51 mouse cellular contexts compared by ENCODE assay signal in the genomic region with DNA sequence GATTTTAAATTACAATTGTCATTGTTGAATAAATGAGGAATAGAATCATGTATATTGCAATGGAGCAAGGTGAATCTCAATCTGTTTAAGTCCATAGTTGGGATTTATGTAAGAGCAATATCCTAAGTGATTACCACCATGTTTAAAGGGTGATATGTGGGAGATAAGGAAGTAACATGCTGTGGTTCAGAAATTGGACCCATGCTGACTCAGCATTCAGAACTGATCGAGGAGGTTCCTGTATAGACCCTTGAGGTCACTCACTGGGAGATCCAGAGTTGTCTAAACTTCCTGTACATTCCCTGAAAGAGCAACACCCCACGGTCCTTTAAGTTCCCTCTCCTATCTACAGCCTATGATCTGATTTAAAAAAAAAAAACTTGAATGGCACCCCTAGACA. TPM values are rescaled to one million over a fixed set of nuclear protein-coding genes. Genes with fewer than 3 reads are reported as not detected.
"Had no signal": no experiment of that assay in that cellular context is flagged by ENCODE, and none has a peak within 500 bp of the region (broad histone marks: within the 10 kb centered on the region; RNA-seq: fewer than 3 reads in every experiment).

No protein-coding gene starts in this region.

- H3K4me3 ChIP-seq: heart, embryonic 10.5 days; heart, embryonic 12.5 days; heart, embryonic 13.5 days; heart, embryonic 15.5 days; hindbrain, embryonic 10.5 days; hindbrain, embryonic 12.5 days; hindbrain, embryonic 13.5 days; hindbrain, embryonic 15.5 days; intestine, embryonic 15.5 days; kidney, embryonic 15.5 days; layer of hippocampus, adult 2 months had no signal

- H3K9me3 ChIP-seq: heart, embryonic 10.5 days; heart, embryonic 13.5 days; heart, embryonic 15.5 days; hindbrain, embryonic 10.5 days; hindbrain, embryonic 12.5 days; hindbrain, embryonic 13.5 days; hindbrain, embryonic 15.5 days; intestine, embryonic 15.5 days; kidney, embryonic 15.5 days had no signal

- H3K4me1 ChIP-seq: heart, embryonic 10.5 days; heart, embryonic 12.5 days; heart, embryonic 13.5 days; heart, embryonic 15.5 days; hindbrain, embryonic 10.5 days; hindbrain, embryonic 12.5 days; hindbrain, embryonic 13.5 days; hindbrain, embryonic 15.5 days; intestine, embryonic 15.5 days; kidney, embryonic 15.5 days had no signal

- DNase-seq: heart, postnatal 10 days; heart, postnatal 14 days; heart, postnatal 36 days; heart, postnatal 4 days; kidney, adult 11 months; kidney, adult 18-20 months; kidney, adult 2 months; kidney, adult 8-10 months; kidney, adult 9 months; kidney, postnatal 10 days; kidney, postnatal 14 days; kidney, postnatal 25 days; kidney, postnatal 36 days; kidney, postnatal 4 days; layer of hippocampus, adult 9-11 months; layer of hippocampus, postnatal 36 days had no signal

- H3K27ac ChIP-seq: heart, embryonic 10.5 days; heart, embryonic 13.5 days; heart, embryonic 15.5 days; hindbrain, embryonic 10.5 days; hindbrain, embryonic 12.5 days; hindbrain, embryonic 13.5 days; hindbrain, embryonic 14.5 days; hindbrain, embryonic 15.5 days; hindbrain, postnatal 0 days; intestine, embryonic 15.5 days; kidney, embryonic 15.5 days; kidney, postnatal 0 days; layer of hippocampus, adult 2 months had no signal

- H3K27me3 ChIP-seq: heart, embryonic 12.5 days; heart, embryonic 13.5 days; heart, embryonic 15.5 days; hindbrain, embryonic 12.5 days; hindbrain, embryonic 13.5 days; hindbrain, embryonic 15.5 days; intestine, embryonic 15.5 days; kidney, embryonic 15.5 days had no signal

- H3K9ac ChIP-seq: heart, embryonic 12.5 days; heart, embryonic 13.5 days; heart, embryonic 15.5 days; hindbrain, embryonic 12.5 days; hindbrain, embryonic 13.5 days; hindbrain, embryonic 14.5 days; hindbrain, embryonic 15.5 days; intestine, embryonic 15.5 days; kidney, embryonic 15.5 days had no signal

- H3K4me2 ChIP-seq: heart, embryonic 11.5 days; heart, embryonic 12.5 days; heart, embryonic 13.5 days; heart, embryonic 15.5 days; hindbrain, embryonic 12.5 days; hindbrain, embryonic 13.5 days; hindbrain, embryonic 14.5 days; hindbrain, embryonic 15.5 days; intestine, embryonic 15.5 days; kidney, embryonic 15.5 days had no signal

- H3K36me3 ChIP-seq: heart, embryonic 10.5 days; heart, embryonic 12.5 days; heart, embryonic 13.5 days; heart, embryonic 15.5 days; hindbrain, embryonic 10.5 days; hindbrain, embryonic 12.5 days; hindbrain, embryonic 13.5 days; hindbrain, embryonic 15.5 days; intestine, embryonic 15.5 days; kidney, embryonic 15.5 days had no signal

RNA-seq across cellular contexts. Expression of gene Vmn1r197, which starts 8.9 kb away (rescaled TPM):
- total RNA-seq: heart, postnatal 10 days; heart, postnatal 14 days; heart, postnatal 25 days; heart, postnatal 36 days; heart, postnatal 4 days; hematopoietic stem cell, adult 5-6 weeks; hindbrain, postnatal 0 days; layer of hippocampus, adult 18-20 months; layer of hippocampus, adult 2 months; layer of hippocampus, adult 8-10 months; layer of hippocampus, postnatal 10 days; layer of hippocampus, postnatal 14 days; layer of hippocampus, postnatal 25 days; layer of hippocampus, postnatal 36 days; left cerebral cortex, adult 18-20 months had no signal
- polyA plus RNA-seq: heart, embryonic 10.5 days; heart, embryonic 11.5 days; heart, embryonic 12.5 days; heart, embryonic 13.5 days; heart, embryonic 14.5 days; heart, embryonic 15.5 days; heart, embryonic 16.5 days; heart, postnatal 0 days; hindbrain, embryonic 10.5 days; hindbrain, embryonic 11.5 days; hindbrain, embryonic 12.5 days; hindbrain, embryonic 13.5 days; hindbrain, embryonic 14.5 days; hindbrain, embryonic 15.5 days; hindbrain, embryonic 16.5 days; hindbrain, postnatal 0 days; intestine, embryonic 14.5 days; intestine, embryonic 15.5 days; intestine, embryonic 16.5 days; intestine, postnatal 0 days; kidney, adult 2 months; kidney, embryonic 14.5 days; kidney, embryonic 15.5 days; kidney, embryonic 16.5 days; kidney, postnatal 0 days; large intestine, adult 2 months had no signal

RNA-seq across cellular contexts. Expression of gene Vmn1r198, which starts 16.9 kb away (rescaled TPM):
- total RNA-seq: heart, postnatal 10 days; heart, postnatal 14 days; heart, postnatal 25 days; heart, postnatal 36 days; heart, postnatal 4 days; hematopoietic stem cell, adult 5-6 weeks; hindbrain, postnatal 0 days; layer of hippocampus, adult 18-20 months; layer of hippocampus, adult 2 months; layer of hippocampus, adult 8-10 months; layer of hippocampus, postnatal 10 days; layer of hippocampus, postnatal 14 days; layer of hippocampus, postnatal 25 days; layer of hippocampus, postnatal 36 days; left cerebral cortex, adult 18-20 months had no signal
- polyA plus RNA-seq: heart, embryonic 10.5 days; heart, embryonic 11.5 days; heart, embryonic 12.5 days; heart, embryonic 13.5 days; heart, embryonic 14.5 days; heart, embryonic 15.5 days; heart, embryonic 16.5 days; heart, postnatal 0 days; hindbrain, embryonic 10.5 days; hindbrain, embryonic 11.5 days; hindbrain, embryonic 12.5 days; hindbrain, embryonic 13.5 days; hindbrain, embryonic 14.5 days; hindbrain, embryonic 15.5 days; hindbrain, embryonic 16.5 days; hindbrain, postnatal 0 days; inflammation-experienced regulatory T-cells, adult 6 months; intestine, embryonic 14.5 days; intestine, embryonic 15.5 days; intestine, embryonic 16.5 days; intestine, postnatal 0 days; kidney, adult 2 months; kidney, embryonic 14.5 days; kidney, embryonic 15.5 days; kidney, embryonic 16.5 days; kidney, postnatal 0 days had no signal

RNA-seq across cellular contexts. Expression of gene Vmn1r196, which starts 43.5 kb away (rescaled TPM):
- total RNA-seq: heart, postnatal 10 days; heart, postnatal 14 days; heart, postnatal 25 days; heart, postnatal 36 days; heart, postnatal 4 days; hematopoietic stem cell, adult 5-6 weeks; hindbrain, postnatal 0 days; layer of hippocampus, adult 18-20 months; layer of hippocampus, adult 2 months; layer of hippocampus, adult 8-10 months; layer of hippocampus, postnatal 10 days; layer of hippocampus, postnatal 14 days; layer of hippocampus, postnatal 25 days; layer of hippocampus, postnatal 36 days; left cerebral cortex, adult 18-20 months had no signal
- polyA plus RNA-seq: heart, embryonic 10.5 days; heart, embryonic 11.5 days; heart, embryonic 12.5 days; heart, embryonic 13.5 days; heart, embryonic 14.5 days; heart, embryonic 15.5 days; heart, embryonic 16.5 days; heart, postnatal 0 days; hindbrain, embryonic 10.5 days; hindbrain, embryonic 11.5 days; hindbrain, embryonic 12.5 days; hindbrain, embryonic 13.5 days; hindbrain, embryonic 14.5 days; hindbrain, embryonic 15.5 days; hindbrain, embryonic 16.5 days; hindbrain, postnatal 0 days; inflammation-experienced regulatory T-cells, adult 6 months; intestine, embryonic 14.5 days; intestine, embryonic 15.5 days; intestine, embryonic 16.5 days; intestine, postnatal 0 days; kidney, adult 2 months; kidney, embryonic 14.5 days; kidney, embryonic 15.5 days; kidney, embryonic 16.5 days; kidney, postnatal 0 days; large intestine, adult 2 months had no signal

RNA-seq across cellular contexts. Expression of gene Vmn1r199, which starts 46.3 kb away (rescaled TPM):
- total RNA-seq: heart, postnatal 10 days; heart, postnatal 14 days; heart, postnatal 25 days; heart, postnatal 36 days; heart, postnatal 4 days; hematopoietic stem cell, adult 5-6 weeks; hindbrain, postnatal 0 days; layer of hippocampus, adult 18-20 months; layer of hippocampus, adult 2 months; layer of hippocampus, adult 8-10 months; layer of hippocampus, postnatal 10 days; layer of hippocampus, postnatal 14 days; layer of hippocampus, postnatal 25 days; layer of hippocampus, postnatal 36 days; left cerebral cortex, adult 18-20 months had no signal
- polyA plus RNA-seq: heart, embryonic 10.5 days; heart, embryonic 11.5 days; heart, embryonic 12.5 days; heart, embryonic 13.5 days; heart, embryonic 14.5 days; heart, embryonic 15.5 days; heart, embryonic 16.5 days; heart, postnatal 0 days; hindbrain, embryonic 10.5 days; hindbrain, embryonic 11.5 days; hindbrain, embryonic 12.5 days; hindbrain, embryonic 13.5 days; hindbrain, embryonic 14.5 days; hindbrain, embryonic 15.5 days; hindbrain, embryonic 16.5 days; hindbrain, postnatal 0 days; inflammation-experienced regulatory T-cells, adult 6 months; intestine, embryonic 14.5 days; intestine, embryonic 15.5 days; intestine, embryonic 16.5 days; intestine, postnatal 0 days; kidney, adult 2 months; kidney, embryonic 14.5 days; kidney, embryonic 15.5 days; kidney, embryonic 16.5 days; kidney, postnatal 0 days; large intestine, adult 2 months had no signal

RNA-seq across cellular contexts. Expression of gene Vmn1r200, which starts 56.9 kb away (rescaled TPM):
- total RNA-seq: heart, postnatal 10 days; heart, postnatal 14 days; heart, postnatal 25 days; heart, postnatal 36 days; heart, postnatal 4 days; hematopoietic stem cell, adult 5-6 weeks; hindbrain, postnatal 0 days; layer of hippocampus, adult 18-20 months; layer of hippocampus, adult 2 months; layer of hippocampus, adult 8-10 months; layer of hippocampus, postnatal 10 days; layer of hippocampus, postnatal 14 days; layer of hippocampus, postnatal 25 days; layer of hippocampus, postnatal 36 days; left cerebral cortex, adult 18-20 months had no signal
- polyA plus RNA-seq: heart, embryonic 10.5 days; heart, embryonic 11.5 days; heart, embryonic 12.5 days; heart, embryonic 13.5 days; heart, embryonic 14.5 days; heart, embryonic 15.5 days; heart, embryonic 16.5 days; heart, postnatal 0 days; hindbrain, embryonic 10.5 days; hindbrain, embryonic 11.5 days; hindbrain, embryonic 12.5 days; hindbrain, embryonic 13.5 days; hindbrain, embryonic 14.5 days; hindbrain, embryonic 15.5 days; hindbrain, postnatal 0 days; inflammation-experienced regulatory T-cells, adult 6 months; intestine, embryonic 14.5 days; intestine, embryonic 15.5 days; intestine, embryonic 16.5 days; intestine, postnatal 0 days; kidney, adult 2 months; kidney, embryonic 14.5 days; kidney, embryonic 15.5 days; kidney, embryonic 16.5 days; kidney, postnatal 0 days; large intestine, adult 2 months had no signal
